Mouse (Mus musculus): ENCODE data around the gene Klhl29.

DNA sequence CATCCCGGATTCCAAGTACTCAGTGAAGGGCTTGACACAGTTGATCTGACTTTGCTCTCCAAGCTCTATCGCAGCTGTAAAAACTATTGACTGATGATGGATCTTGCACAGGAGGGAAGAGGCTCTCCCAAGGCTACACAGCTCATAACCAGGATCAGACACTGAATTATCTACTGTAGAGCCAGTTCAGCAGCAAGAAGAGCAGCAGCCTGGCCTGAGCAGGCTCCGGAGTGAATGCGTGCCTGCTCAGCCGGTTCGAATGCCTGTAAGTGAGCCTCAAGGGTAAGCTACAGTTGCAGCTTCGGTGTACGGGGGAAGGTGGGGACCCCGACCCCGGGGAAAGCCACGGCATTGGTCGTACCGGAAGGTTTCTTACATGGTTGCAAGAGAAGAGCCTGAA is 126.4 kb downstream of the Klhl29 start:
- TF ChIP-seq POLR2A (IDR thresholded peaks at IDR 0.05; ENCODE audit: borderline replicate concordance, low read depth, low read length) (no peak), CTCF (IDR thresholded peaks at IDR 0.05; ENCODE audit: low read depth, low read length) (no peak)
